Mouse (Mus musculus) hindlimb bud, embryonic 11.5 days (tissue): ENCODE data around the gene 4930435E12Rik.
A peak's percentile ranks its signal among the peaks of the same experiment; 100 is the strongest.
"Not testable (repeated sequence)": the region's sequence is repeated elsewhere in the genome, so short reads cannot be mapped to it uniquely, and the experiment has no call there.

Experiments used
- DNase-seq: peaks from one replicate; pipeline ENCODE4 v3.0.0-alpha.2; 2012; ENCODE audit warnings: low read depth, low spot score; ENCODE audit errors: extremely low spot score

4930435E12Rik gene

GRCm38 (mm10) chr16:38828649-38829048 lies at the start of gene 4930435E12Rik:
Gene 4930435E12Rik (minus strand): TSS chr16:38828749.
- DNase-seq, result no peak

GRCm38 (mm10) chr16:38874481-38874880 lies 45.9 kb upstream of the 4930435E12Rik start:
- DNase-seq, result no peak

- no peak for DNase-seq
Observed at GRCm38 (mm10) chr16:38873231-38873630, 44.7 kb upstream of the 4930435E12Rik start.

DNA sequence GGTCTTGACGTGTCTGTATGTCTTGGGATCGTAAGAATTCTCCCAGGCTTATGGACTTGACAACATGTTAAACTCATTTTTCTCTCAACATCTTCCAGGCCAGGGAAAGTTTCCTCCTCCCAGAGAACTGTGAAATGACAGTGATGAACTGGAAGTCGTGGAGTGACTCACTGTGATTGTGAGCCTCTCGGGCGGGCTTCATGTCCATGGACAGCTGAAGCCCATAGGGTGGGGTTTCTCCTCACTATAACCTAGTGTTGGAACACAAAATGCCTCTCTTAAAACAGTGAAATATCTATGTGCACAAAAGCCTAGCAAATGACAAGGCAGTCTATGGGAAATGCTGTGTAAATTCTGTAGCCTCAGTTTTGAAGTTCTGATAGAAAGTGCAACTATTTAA lies 35.8 kb upstream of the 4930435E12Rik start:
- DNase-seq, result no peak

DNA sequence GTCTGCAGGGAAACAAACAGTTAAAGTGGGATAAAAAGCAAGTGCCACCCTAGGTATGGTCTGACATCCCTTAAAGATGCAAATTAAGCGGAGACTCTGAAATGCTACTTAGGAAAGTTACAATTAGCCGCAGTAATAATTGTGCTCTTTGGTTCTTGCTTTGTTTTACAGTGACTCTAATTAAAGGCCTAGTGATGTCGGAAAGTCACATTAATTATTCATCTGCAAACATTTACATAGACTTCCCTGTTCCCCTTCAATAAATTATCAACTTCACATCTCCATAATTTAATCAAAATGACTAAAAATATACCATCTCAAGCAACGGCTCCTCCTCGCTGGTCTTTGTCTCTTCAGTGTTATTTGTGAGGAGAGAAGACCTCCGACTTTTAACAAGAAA lies 32.0 kb upstream of the 4930435E12Rik start:
- no peak for DNase-seq

DNA sequence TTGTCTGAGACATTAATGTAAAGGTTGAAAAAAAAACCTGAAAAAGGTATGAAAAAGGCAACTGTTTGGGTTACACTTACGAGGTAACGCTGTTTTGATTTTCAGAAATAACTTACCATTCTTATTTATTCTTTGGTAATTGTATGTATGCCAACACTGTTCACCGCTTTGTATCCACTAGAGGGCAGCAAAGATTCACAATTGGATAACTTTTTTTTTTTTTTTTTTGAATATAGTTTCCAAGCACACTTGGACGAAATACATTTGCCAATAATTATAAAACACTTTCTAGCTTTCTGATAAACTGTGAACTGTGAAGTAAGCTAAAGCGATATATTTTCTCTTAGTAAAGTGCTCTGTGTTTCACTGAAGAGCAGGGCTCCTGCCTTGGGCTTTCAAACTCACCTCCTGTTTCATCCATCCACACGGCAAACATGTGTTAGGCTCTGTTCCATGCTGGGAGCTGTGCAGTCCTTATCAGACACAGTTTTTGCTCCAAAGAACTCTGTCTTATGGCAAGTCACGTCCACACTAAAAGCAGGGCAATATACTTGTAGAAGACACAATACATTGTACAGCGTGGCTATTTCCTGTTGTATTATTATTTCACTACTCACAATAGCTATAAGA lies 29.7 kb upstream of the 4930435E12Rik start:
- peak; percentile 26 for DNase-seq

- no peak for DNase-seq
Observed at GRCm38 (mm10) chr16:38812521-38812920, 16.0 kb downstream of the 4930435E12Rik start.

DNA sequence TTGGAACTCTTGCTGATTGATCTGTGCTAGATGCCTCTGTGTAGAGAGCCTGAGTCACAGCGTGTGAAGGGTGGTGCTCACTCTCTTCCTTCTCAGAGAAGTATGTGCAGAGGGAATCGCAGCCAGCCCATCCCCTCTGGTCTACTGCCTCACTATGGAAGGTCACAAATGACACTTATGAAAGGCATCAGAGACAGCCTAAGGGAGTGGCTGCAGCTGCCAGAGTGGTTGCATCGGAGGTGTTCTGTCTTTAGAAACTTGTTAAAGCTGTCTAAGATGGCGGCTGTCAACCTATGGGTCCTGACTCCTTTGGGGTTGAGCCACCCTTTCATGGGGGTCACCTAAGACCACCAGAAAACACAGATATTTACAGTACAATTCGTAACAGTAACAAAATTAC lies 18.4 kb downstream of the 4930435E12Rik start:
- DNase-seq, result no peak

DNA sequence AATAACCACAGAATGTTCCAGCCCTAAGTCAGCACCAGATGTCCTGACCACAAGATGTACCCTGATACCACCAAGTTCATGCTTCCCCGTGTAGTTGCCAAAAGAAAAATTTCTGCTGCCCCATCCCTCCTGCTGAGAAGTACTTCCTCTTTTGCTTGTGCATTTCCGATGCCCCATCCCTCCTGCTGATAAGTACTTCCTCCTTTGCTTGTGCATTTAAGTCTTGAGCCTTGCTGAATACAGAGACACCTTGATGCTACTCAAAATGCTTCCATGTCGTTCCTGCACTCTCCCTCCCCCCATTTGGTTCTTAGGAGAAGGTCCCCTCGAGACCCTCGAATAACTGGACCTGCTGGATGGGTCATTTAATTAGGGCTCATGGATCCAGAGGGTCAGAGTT lies 20.8 kb downstream of the 4930435E12Rik start:
- DNase-seq, result not testable (repeated sequence)

DNA sequence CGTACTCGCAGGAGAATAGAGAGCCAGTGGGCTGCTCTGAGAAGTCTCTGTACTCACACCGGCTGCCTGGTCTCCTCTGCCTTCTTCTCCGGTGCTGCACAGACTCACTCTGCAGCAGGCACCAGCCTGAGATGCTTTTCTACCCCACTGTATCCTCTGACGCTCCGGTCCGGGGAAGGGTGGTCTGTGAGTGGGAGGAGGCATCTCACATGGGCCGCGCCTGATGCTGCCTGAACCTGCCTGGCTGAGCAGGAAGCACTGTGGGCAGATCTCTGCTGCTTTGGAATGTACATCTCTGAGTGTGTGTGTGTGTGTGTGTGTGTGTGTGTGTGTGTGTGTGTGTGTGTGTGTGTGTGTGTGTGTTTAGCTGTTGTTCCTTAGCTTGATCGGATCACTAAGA lies 28.5 kb downstream of the 4930435E12Rik start, which contains the start of gene Upk1b:
TSS of gene Upk1b (minus strand) at position 238 of the 400 bp plus-strand sequence.
- DNase-seq, result no peak

DNA sequence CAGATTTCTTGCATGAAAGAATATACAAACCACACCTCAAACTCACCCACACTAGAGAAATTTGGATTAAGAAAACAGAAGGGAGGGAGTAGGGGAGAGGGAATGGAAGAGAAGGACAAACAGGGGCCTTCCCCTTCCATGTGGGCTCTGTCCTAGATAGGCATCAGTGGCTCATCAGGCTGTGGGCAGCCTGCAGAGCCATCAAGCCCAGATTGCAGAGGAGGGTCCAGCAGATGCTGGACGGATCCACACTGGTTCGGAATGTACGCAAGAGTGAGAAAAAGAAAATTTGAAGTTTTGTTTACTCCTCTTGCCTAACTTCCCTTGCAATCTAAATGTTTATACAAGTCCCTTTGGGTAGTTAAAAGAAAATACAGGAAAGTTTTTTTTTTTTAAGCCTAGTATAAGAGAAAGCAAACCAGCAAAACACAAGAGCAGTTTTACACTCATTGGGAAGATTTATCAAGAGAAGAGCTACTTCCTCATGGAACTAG lies 29.5 kb downstream of the 4930435E12Rik start:
- no peak for DNase-seq

GRCm38 (mm10) chr16:38793120-38793519 lies 35.4 kb downstream of the 4930435E12Rik start:
- no peak for DNase-seq

DNA sequence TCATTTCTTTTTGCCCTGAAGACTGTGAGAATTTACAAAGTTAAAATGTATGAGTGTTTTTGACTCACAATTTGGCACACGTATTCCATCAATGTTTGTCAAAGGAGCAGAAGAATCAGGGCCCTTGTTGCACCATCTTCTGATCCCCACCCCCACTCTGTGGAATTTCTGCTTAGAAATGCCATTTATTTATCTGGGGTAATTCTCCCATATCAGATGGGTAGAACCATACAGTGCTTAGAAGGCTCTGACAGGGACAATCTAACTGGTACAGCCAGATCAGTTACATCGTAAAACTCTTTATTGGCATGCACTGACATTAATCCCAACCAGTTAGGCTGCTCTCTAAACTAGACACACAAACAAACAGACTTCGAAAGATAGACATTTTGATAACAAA lies 38.6 kb downstream of the 4930435E12Rik start:
- no peak for DNase-seq

DNA sequence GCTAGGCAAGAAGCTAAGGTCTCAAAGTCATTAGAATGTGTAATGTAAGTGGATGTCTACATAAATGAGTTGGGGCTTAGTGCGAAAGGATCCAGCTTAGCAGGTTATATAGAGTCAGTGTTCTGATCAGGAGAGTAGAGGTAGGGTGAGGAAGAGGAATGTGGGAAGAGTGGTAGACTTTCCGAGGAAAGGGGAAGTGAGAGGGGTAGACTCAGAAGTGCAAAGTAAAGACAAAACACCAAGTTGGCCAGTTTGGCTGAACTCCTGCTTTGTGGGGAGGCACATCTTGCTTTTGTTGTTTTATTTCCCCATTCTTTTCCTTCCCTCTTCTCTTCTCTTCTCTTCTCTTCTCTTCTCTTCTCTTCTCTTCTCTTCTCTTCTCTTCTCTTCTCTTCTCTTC lies 39.5 kb downstream of the 4930435E12Rik start:
- no peak for DNase-seq

- no peak for DNase-seq
Observed at GRCm38 (mm10) chr16:38785301-38785700, 43.2 kb downstream of the 4930435E12Rik start.

- no peak for DNase-seq
Observed at GRCm38 (mm10) chr16:38782524-38783067, 46.0 kb downstream of the 4930435E12Rik start.

DNA sequence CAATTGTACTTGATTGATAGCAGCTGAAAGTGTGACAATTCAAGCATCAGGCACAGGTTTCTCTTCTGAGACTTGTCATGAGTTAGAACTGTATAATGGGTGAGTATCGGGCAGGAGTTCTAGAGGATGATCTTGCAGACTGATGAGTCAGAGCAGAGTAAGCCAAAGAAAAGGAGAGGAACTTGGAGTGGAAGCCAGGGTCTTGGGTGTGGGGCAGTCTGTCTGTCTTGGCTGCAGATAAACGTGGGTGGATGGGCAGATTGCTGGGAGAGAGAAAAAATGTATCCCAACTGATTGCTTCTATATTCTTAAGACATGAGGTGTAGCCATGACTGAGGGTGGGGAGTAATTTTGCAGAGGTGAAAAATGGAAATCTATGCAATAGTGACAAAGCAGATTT lies 46.6 kb downstream of the 4930435E12Rik start:
- no peak for DNase-seq

DNA sequence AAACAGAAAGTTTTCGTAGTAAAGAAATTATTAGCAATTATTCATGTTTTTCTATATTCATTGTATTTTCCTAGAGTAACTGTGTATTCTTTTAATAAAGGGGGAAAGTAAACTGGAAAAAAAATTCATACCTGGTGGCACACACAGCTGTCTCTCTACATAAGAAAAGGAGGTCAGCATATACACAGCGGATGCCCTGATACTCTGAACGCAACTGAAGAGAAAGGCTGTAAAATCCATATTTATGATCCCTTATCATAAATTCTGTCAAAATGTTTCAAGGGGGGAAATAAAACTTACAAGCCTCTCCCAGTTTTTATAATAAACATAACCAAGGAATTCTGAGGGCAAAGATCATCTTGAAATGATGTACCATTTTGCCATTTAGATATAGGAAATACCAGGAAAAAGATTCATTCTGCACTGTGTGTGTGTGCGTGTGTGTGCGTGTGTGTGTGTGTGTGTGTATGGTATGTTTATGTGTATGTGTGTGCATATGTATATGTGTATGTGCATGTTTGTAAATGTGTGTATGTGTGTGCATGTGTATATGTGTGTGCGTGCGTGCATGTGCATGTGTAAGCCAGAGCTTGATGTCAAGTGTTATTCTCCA lies 47.5 kb downstream of the 4930435E12Rik start:
- no peak for DNase-seq

DNA sequence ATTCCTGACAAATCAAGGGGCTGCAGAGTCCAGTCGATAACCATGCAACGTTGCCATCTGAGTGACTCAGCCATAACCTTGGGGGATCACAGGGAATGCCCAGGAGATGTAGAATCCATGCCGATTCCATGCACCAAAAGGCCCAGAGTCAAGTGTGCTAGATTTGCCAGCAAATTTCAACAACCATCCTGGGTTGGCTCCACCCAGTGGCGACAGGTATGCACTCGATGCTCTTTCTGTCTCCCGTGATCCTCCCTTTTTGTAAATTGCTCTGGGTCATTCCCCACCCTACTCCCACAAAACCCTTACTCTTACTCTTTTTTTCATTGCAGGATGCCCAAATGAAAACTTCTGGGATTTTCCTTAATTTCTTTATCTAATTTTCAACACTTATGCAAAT lies 52.2 kb downstream of the 4930435E12Rik start:
- no peak for DNase-seq

- DNase-seq, result no peak
Observed at GRCm38 (mm10) chr16:38774964-38775746, 53.4 kb downstream of the 4930435E12Rik start.

DNA sequence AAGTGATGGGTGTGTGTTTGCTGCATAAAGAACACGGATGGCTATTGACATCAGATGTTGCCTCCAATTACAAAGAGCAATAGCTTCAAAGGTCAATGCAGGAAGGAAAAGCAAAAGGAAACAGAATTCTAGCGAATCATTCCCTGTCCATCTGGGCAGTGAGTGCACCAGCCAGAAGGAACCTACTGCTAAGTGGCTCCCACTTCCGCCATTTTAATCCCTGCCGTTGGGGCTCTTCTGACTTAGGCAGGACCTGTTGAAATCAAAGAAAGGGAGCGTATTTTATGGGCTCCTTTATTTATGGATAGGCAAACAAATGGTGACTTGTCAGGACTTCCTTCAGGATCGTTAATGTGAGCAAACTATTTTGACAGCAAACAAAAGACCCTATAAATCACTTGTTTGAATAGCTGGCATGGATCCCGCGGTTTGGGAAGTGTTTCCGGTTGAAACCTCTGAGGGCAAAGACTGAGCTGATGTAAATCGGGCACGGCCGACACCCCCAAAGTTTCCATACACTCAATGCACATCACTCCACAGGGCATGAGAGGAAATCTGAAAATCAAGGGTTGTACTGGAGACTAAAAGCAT lies 55.5 kb downstream of the 4930435E12Rik start:
- DNase-seq, result no peak
